Mouse (Mus musculus) A20 (cell line): ENCODE results near the gene Sacs.
"Not testable (repeated sequence)": the region's sequence is repeated elsewhere in the genome, so short reads cannot be mapped to it uniquely, and the experiment has no call there.

Experiments
- DNase-seq: peaks from one replicate; pipeline ENCODE4 v3.0.0-alpha.2; 2011; ENCODE audit warnings: low read depth, low spot score

Sacs gene

GRCm38 (mm10) chr14:61137994-61138726 is at the start of gene Sacs:
Sacs (plus strand) TSS chr14:61138457.
- DNase-seq, result no peak

GRCm38 (mm10) chr14:61090955-61091354 is 47.3 kb upstream of the Sacs start:
- DNase-seq, result no peak

GRCm38 (mm10) chr14:61092073-61092472 is 46.2 kb upstream of the Sacs start:
- DNase-seq, result no peak

GRCm38 (mm10) chr14:61097974-61098625 is 40.2 kb upstream of the Sacs start:
- DNase-seq, result no peak

- DNase-seq, result no peak
Observed at GRCm38 (mm10) chr14:61100736-61101135, 37.5 kb upstream of the Sacs start.

GRCm38 (mm10) chr14:61106404-61106803 is 31.9 kb upstream of the Sacs start:
- DNase-seq, result no peak

- DNase-seq, result no peak
Observed at GRCm38 (mm10) chr14:61108625-61109024, 29.6 kb upstream of the Sacs start.

- peak; percentile 73 for DNase-seq
Observed at GRCm38 (mm10) chr14:61112404-61112803, 25.9 kb upstream of the Sacs start.

- DNase-seq, result no peak
Observed at GRCm38 (mm10) chr14:61124755-61125154, 13.5 kb upstream of the Sacs start.

GRCm38 (mm10) chr14:61125201-61125600 is 13.1 kb upstream of the Sacs start:
- no peak for DNase-seq

GRCm38 (mm10) chr14:61127365-61127764 is 10.9 kb upstream of the Sacs start:
- not testable (repeated sequence) for DNase-seq

- DNase-seq, result no peak
Observed at GRCm38 (mm10) chr14:61128961-61129507, 9.2 kb upstream of the Sacs start.

- DNase-seq, result no peak
Observed at GRCm38 (mm10) chr14:61132556-61132955, 5.7 kb upstream of the Sacs start.

GRCm38 (mm10) chr14:61134381-61135030 is 3.8 kb upstream of the Sacs start:
- DNase-seq, result no peak

GRCm38 (mm10) chr14:61137410-61137809 is 847 bp upstream of the Sacs start:
- DNase-seq, result no peak

- no peak for DNase-seq
Observed at GRCm38 (mm10) chr14:61138727-61139067, 440 bp downstream of the Sacs start.

- no peak for DNase-seq
Observed at GRCm38 (mm10) chr14:61143358-61143757, 5.1 kb downstream of the Sacs start.

GRCm38 (mm10) chr14:61143869-61144268 is 5.6 kb downstream of the Sacs start:
- peak; percentile 44 for DNase-seq

- DNase-seq, result not testable (repeated sequence)
Observed at GRCm38 (mm10) chr14:61150416-61150815, 12.2 kb downstream of the Sacs start.

GRCm38 (mm10) chr14:61154900-61155585 is 16.8 kb downstream of the Sacs start:
- no peak for DNase-seq

GRCm38 (mm10) chr14:61155687-61156086 is 17.4 kb downstream of the Sacs start:
- no peak for DNase-seq

GRCm38 (mm10) chr14:61157426-61157825 is 19.2 kb downstream of the Sacs start:
- not testable (repeated sequence) for DNase-seq
